Mouse (Mus musculus): ENCODE measurements at regions not wholly inside any gene's neighbourhood (a gene's known extent, or its start where the extent isn't known, plus 50 kb on each side); places are given as distances from the start of the nearest gene placed in this dataset.

GRCm38 (mm10) chr4:4858345-4858744, 65.2 kb upstream of the Impad1 start:
- TF ChIP-seq CTCF (IDR thresholded peaks at IDR 0.05; ENCODE audit: low read depth) = no peak
- WGBS = 48% methylated on average over 2 of the region's 2 CpGs
- H3K27ac ChIP-seq (replicated peaks) = no peak overlapping the region
- ATAC-seq (ENCODE audit: low FRiP score, low TSS enrichment) (no peak), DNase-seq (ENCODE audit: low spot score) (no peak)
- no peak overlapping the region for H3K4me2 ChIP-seq (replicated peaks; ENCODE audit: low read depth)
- no peaks in the 10 kb centered on the region for H3K27me3 ChIP-seq (ENCODE audit: control insufficient read depth, insufficient read depth, low read length)
- H3K4me3 ChIP-seq (ENCODE audit: low read depth, low read length) = no peak overlapping the region
- H3K36me3 ChIP-seq (ENCODE audit: control insufficient read depth, insufficient read depth, low read length) = no peaks in the 10 kb centered on the region
- H3K9ac ChIP-seq (ENCODE audit: low read length) = no peak overlapping the region
- no peaks in the 10 kb centered on the region for H3K9me3 ChIP-seq (ENCODE audit: control insufficient read depth, low read length)
- H3K4me1 ChIP-seq (replicated peaks; ENCODE audit: control insufficient read depth, insufficient read depth) = no peaks in the 10 kb centered on the region

Data from stomach, postnatal 0 days (tissue).